Mouse (Mus musculus): ENCODE results near the gene Tubal3.

GRCm38 (mm10) chr13:3899301-3899700 is 18.8 kb upstream of the Tubal3 start:
- no peak for TF ChIP-seq POLR2A (IDR thresholded peaks at IDR 0.05; ENCODE audit: control insufficient read depth, extremely low read depth, insufficient read depth, low read length, poor library complexity)
- TF ChIP-seq CTCF (IDR thresholded peaks at IDR 0.05; ENCODE audit: borderline replicate concordance, control insufficient read depth, extremely low read depth, insufficient read depth, low read length, poor library complexity), result no peak
